Mouse (Mus musculus) heart, embryonic 16.5 days (tissue): ENCODE results near the gene Dph3. TPM values are rescaled to one million over a fixed set of nuclear protein-coding genes. Genes with fewer than 3 reads are reported as not detected.

Source experiments
- ATAC-seq: fragments of 200-750 bp; cut with Nextera tagmentation; replicated peaks from 2 replicates; pipeline ENCODE4 v1.8.0; 2017; ENCODE audit warnings: moderate number of reproducible peaks; ENCODE audit not compliant: insufficient read depth, low FRiP score; ENCODE audit errors: extremely low read depth
- H3K27ac ChIP-seq: fragments of 300-500 bp; sonication (generic); 2 replicates; pipeline ENCODE4 v1.5.1; 2014; ENCODE audit warnings: mild to moderate bottlenecking, low read length, control low read depth, moderate library complexity
- H3K27me3 ChIP-seq: fragments of 300-500 bp; sonication (generic); 2 replicates; pipeline ENCODE4 v1.6.1; 2014; ENCODE audit warnings: low read length, mixed read lengths; ENCODE audit not compliant: control insufficient read depth, insufficient read depth
- H3K36me3 ChIP-seq: fragments of 300-500 bp; sonication (generic); 2 replicates; pipeline ENCODE4 v1.6.1; 2014; ENCODE audit not compliant: control insufficient read depth, insufficient read depth
- H3K4me1 ChIP-seq: fragments of 300-500 bp; sonication (generic); 2 replicates; pipeline ENCODE4 v1.6.1; 2014; ENCODE audit warnings: low read length, mixed read lengths; ENCODE audit not compliant: control insufficient read depth, insufficient read depth
- H3K4me2 ChIP-seq: fragments of 300-500 bp; sonication (generic); 2 replicates; pipeline ENCODE4 v1.6.1; 2014; ENCODE audit warnings: low read depth, mild to moderate bottlenecking, control low read depth, low read length
- H3K4me3 ChIP-seq: fragments of 300-500 bp; sonication (generic); 2 replicates; pipeline ENCODE4 v1.5.1; 2014; ENCODE audit warnings: mild to moderate bottlenecking, control low read depth, low read length
- H3K9ac ChIP-seq: fragments of 300-500 bp; sonication (generic); 2 replicates; pipeline ENCODE4 v1.6.1; 2014; ENCODE audit warnings: low read length, control low read depth
- H3K9me3 ChIP-seq: fragments of 300-500 bp; sonication (generic); replicated peaks from 2 replicates; pipeline ENCODE4 v1.6.1; 2016; ENCODE audit warnings: low read length; ENCODE audit not compliant: control insufficient read depth
- WGBS: fragments of 180-500 bp; shearing (Covaris S2); extraction: QIAGEN DNeasy Blood & Tissue Kit; methylation state at CpG from one replicate; pipeline ENCODE4 v1.1.7; 2014; 5-methylcytosine and 5-hydroxymethylcytosine counted together
- polyA plus RNA-seq: library from polyadenylated mRNA; unstranded; fragments of >200 nt; fragmentation: Nextera tagmentation; extraction: Ambion mirVana; gene quantifications from 2 replicates; pipeline ENCODE4 v1.2.1, GENCODE M21; 2015

The Dph3 gene
- polyA plus RNA-seq, 1 experiment from 2014 or later = 71.6 TPM

DNA sequence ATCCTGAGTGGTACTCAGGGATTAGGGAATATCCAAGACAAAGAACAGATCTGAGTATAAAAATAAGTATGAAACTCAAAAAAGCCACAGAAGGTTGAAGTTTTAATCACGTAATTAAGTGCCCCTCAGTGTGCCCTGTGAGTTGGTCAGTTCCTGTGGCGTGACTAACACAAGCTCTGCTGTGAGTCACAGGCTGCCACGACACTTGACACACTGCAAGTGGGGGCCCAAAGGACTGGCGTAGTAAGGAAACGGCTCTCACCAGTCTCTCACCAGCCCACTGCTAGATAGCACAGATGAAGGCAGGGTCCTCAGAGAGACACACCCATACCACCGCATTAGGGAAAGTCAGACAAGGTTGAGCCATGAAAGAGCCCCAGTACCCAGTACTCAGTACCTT is 35.4 kb downstream of the Dph3 start:
- Histone ChIP-seq H3K4me3 (no peak overlapping the region), H3K9ac (no peak overlapping the region), H3K36me3 (no peaks in the 10 kb centered on the region), H3K27me3 (no peaks in the 10 kb centered on the region), H3K4me1 (peaks cover 12% of the 10 kb centered on the region), H3K9me3 (no peaks in the 10 kb centered on the region), H3K4me2 (no peak overlapping the region), H3K27ac (no peak overlapping the region)
- ATAC-seq = no peak
- 65% methylated on average over 6 of the region's 6 CpGs for WGBS

- peak overlapping the region; percentile 57 for H3K27ac ChIP-seq
- WGBS = 51% methylated on average over 8 of the region's 8 CpGs
- H3K9me3 ChIP-seq = no peaks in the 10 kb centered on the region
- ATAC-seq = no peak
- H3K9ac ChIP-seq = 0 out of 2 replicates have a peak overlapping the region, but pooled peaks have one; percentile 17
- H3K4me3 ChIP-seq = no peak overlapping the region
- no peaks in the 10 kb centered on the region for H3K27me3 ChIP-seq
- H3K36me3 ChIP-seq = no peaks in the 10 kb centered on the region
- peaks cover 10% of the 10 kb centered on the region for H3K4me1 ChIP-seq
- no peak overlapping the region for H3K4me2 ChIP-seq
These were observed 39.2 kb downstream of the Dph3 start for GRCm38 (mm10) chr14:32046357-32046756.

GRCm38 (mm10) chr14:32042108-32042507 is 43.4 kb downstream of the Dph3 start:
- H3K27me3 ChIP-seq = no peaks in the 10 kb centered on the region
- no peaks in the 10 kb centered on the region for H3K36me3 ChIP-seq
- no peak for ATAC-seq
- H3K9ac ChIP-seq = no peak overlapping the region
- H3K27ac ChIP-seq = no peak overlapping the region
- no peak overlapping the region for H3K4me2 ChIP-seq
- no peak overlapping the region for H3K4me3 ChIP-seq
- WGBS = 39% methylated on average over 5 of the region's 5 CpGs
- peaks cover 10% of the 10 kb centered on the region for H3K4me1 ChIP-seq
- peaks cover 3% of the 10 kb centered on the region; the same call in 1 of the 2 replicates for H3K9me3 ChIP-seq

DNA sequence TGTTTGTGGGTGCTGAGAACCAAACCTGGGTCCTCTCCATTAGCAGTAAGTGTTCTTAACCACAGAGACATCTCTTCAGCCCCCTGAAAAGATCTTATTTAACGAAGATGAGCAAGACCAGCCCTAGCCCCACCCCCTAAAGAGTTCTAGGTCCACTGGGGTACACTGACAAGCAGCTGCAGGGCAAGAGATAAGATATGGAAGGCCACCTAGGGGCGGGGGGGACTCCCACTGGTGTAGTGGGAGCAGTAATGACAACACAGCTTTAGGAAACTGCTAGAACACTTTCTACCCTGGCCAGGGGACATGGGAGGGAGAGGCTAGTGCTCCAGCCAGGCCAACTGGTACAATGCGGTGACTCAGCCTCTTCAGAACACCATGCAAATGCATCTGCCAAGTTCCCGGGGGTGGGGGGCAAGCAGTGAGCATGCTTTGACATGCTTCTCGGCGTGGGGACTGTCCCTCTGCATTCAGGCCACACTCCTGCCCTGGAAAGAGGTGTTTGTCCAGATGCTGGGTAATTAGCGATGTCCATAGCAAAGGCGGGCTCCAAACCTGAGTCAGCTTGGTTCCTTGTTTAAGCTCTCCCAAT is 47.8 kb downstream of the Dph3 start:
- Histone ChIP-seq H3K27me3 (no peaks in the 10 kb centered on the region), H3K27ac (no peak overlapping the region), H3K36me3 (no peaks in the 10 kb centered on the region), H3K4me2 (no peak overlapping the region), H3K9me3 (peaks cover 3% of the 10 kb centered on the region; the same call in 1 of the 2 replicates), H3K9ac (no peak overlapping the region), H3K4me3 (no peak overlapping the region), H3K4me1 (no peaks in the 10 kb centered on the region)
- 80% methylated on average over 8 of the region's 8 CpGs for WGBS
- ATAC-seq = no peak

DNA sequence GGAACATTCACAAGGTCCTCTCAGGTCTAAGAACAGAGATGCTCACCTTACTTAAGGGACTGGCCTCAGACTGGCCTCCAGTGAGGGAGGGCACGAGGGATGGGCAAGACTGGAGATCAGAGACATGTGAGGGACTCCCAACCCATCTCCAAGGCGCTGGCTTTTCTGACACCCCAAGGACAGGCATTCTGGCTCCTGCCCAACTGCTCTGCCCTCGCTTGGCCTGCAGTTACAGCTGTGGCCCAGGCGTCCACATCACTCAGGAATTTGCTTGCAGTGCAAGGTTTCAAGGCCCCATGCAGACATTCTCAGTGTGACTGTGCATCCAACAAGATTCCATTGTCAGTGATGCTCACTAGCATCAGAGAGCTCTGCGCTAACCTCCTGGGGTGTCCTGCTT is 49.0 kb downstream of the Dph3 start:
- no peak for ATAC-seq
- Histone ChIP-seq H3K36me3 (no peaks in the 10 kb centered on the region), H3K4me1 (no peaks in the 10 kb centered on the region), H3K9ac (no peak overlapping the region), H3K27me3 (no peaks in the 10 kb centered on the region), H3K4me3 (no peak overlapping the region), H3K27ac (no peak overlapping the region), H3K4me2 (no peak overlapping the region), H3K9me3 (peaks cover 3% of the 10 kb centered on the region; the same call in 1 of the 2 replicates)
- 66% methylated on average over 5 of the region's 5 CpGs for WGBS

GRCm38 (mm10) chr14:32032522-32032921 is 53.0 kb downstream of the Dph3 start:
- H3K4me2 ChIP-seq = no peak overlapping the region
- no peaks in the 10 kb centered on the region for H3K36me3 ChIP-seq
- no peak overlapping the region for H3K27ac ChIP-seq
- H3K4me3 ChIP-seq = no peak overlapping the region
- H3K27me3 ChIP-seq = peaks cover 7% of the 10 kb centered on the region; the same call in 1 of the 2 replicates
- peaks cover 2% of the 10 kb centered on the region; the same call in 1 of the 2 replicates for H3K9me3 ChIP-seq
- peaks cover 11% of the 10 kb centered on the region for H3K4me1 ChIP-seq
- 8% methylated on average over 4 of the region's 4 CpGs for WGBS
- no peak overlapping the region for H3K9ac ChIP-seq
- ATAC-seq = no peak

Other genes with a start within 250 kb of the Dph3 start
- gene Galnt15, start 56.7 kb downstream of the Dph3 start, polyA plus RNA-seq = 0.30 and 0.51 TPM in 2 replicates
- gene Oxnad1, start 355 bp downstream of the Dph3 start, polyA plus RNA-seq = 44.4 and 51.6 TPM in 2 replicates
- gene Msmb, start 56.3 kb upstream of the Dph3 start, polyA plus RNA-seq = not detected in 2 replicates
- gene Ncoa4, start 74.1 kb upstream of the Dph3 start, polyA plus RNA-seq = 123 and 130 TPM in 2 replicates
- gene Timm23, start 116.2 kb upstream of the Dph3 start, polyA plus RNA-seq = 274 and 354 TPM in 2 replicates
- 25.0 and 26.6 TPM in 2 replicates for gene Parg, start 116.2 kb upstream of the Dph3 start, polyA plus RNA-seq
- 10.3 and 12.3 TPM in 2 replicates for gene Ogdhl, start 236.3 kb upstream of the Dph3 start, polyA plus RNA-seq